Mouse (Mus musculus) kidney, postnatal 25 days (tissue): ENCODE measurements at regions not wholly inside any gene's neighbourhood (a gene's known extent, or its start where the extent isn't known, plus 50 kb on each side); places are given as distances from the start of the nearest gene placed in this dataset.

Source experiments
- DNase-seq, 2 experiments: peaks; one replicate each; pipeline ENCODE4 v3.0.0; 2021; ENCODE audit warnings: mixed read lengths in 2 of 2

GRCm38 (mm10) chr12:45745697-45746096 lies 671.2 kb upstream of the Stxbp6 start:
- DNase-seq, result no peak

GRCm38 (mm10) chr12:45744619-45745018 lies 670.1 kb upstream of the Stxbp6 start:
- no peak for DNase-seq

GRCm38 (mm10) chr12:45733661-45734060 lies 659.2 kb upstream of the Stxbp6 start:
- peak in 1 of 2 experiments; percentile 11 for DNase-seq

- no peak for DNase-seq
These were observed 650.3 kb upstream of the Stxbp6 start for GRCm38 (mm10) chr12:45724565-45725370.

- no peak for DNase-seq
These were observed 636.8 kb upstream of the Stxbp6 start for GRCm38 (mm10) chr12:45711351-45711750.

GRCm38 (mm10) chr12:45710766-45711165 lies 636.3 kb upstream of the Stxbp6 start:
- DNase-seq, result no peak

- DNase-seq, result peak; percentile 10 to 37
These were observed 614.8 kb upstream of the Stxbp6 start for GRCm38 (mm10) chr12:45689291-45689690.

GRCm38 (mm10) chr12:45686765-45687164 lies 612.3 kb upstream of the Stxbp6 start:
- no peak for DNase-seq

GRCm38 (mm10) chr12:45672361-45672760 lies 597.9 kb upstream of the Stxbp6 start:
- DNase-seq, result no peak

- DNase-seq, result no peak
These were observed 597.0 kb upstream of the Stxbp6 start for GRCm38 (mm10) chr12:45671554-45671948.

GRCm38 (mm10) chr12:45670874-45671553 lies 596.5 kb upstream of the Stxbp6 start:
- DNase-seq, result no peak

GRCm38 (mm10) chr12:45670246-45670873 lies 595.9 kb upstream of the Stxbp6 start:
- no peak for DNase-seq

GRCm38 (mm10) chr12:45659612-45660011 lies 585.1 kb upstream of the Stxbp6 start:
- no peak for DNase-seq

- no peak for DNase-seq
These were observed 582.1 kb upstream of the Stxbp6 start for GRCm38 (mm10) chr12:45656574-45656973.

GRCm38 (mm10) chr12:45648654-45649053 lies 574.1 kb upstream of the Stxbp6 start:
- DNase-seq, result no peak

GRCm38 (mm10) chr12:45644180-45644579 lies 569.7 kb upstream of the Stxbp6 start:
- no peak for DNase-seq

- no peak for DNase-seq
These were observed 548.3 kb upstream of the Stxbp6 start for GRCm38 (mm10) chr12:45622830-45623229.

- no peak for DNase-seq
These were observed 545.5 kb upstream of the Stxbp6 start for GRCm38 (mm10) chr12:45620056-45620455.

GRCm38 (mm10) chr12:45614509-45615150 lies 540.1 kb upstream of the Stxbp6 start:
- no peak for DNase-seq

GRCm38 (mm10) chr12:45614074-45614473 lies 539.6 kb upstream of the Stxbp6 start:
- no peak for DNase-seq

GRCm38 (mm10) chr12:45599443-45599842 lies 524.9 kb upstream of the Stxbp6 start:
- peak in 1 of 2 experiments; percentile 2 for DNase-seq

GRCm38 (mm10) chr12:45597904-45598570 lies 523.5 kb upstream of the Stxbp6 start:
- DNase-seq, result peak; percentile 18 to 43

- DNase-seq, result no peak
These were observed 520.2 kb upstream of the Stxbp6 start for GRCm38 (mm10) chr12:45594689-45595088.
